Mouse (Mus musculus): ENCODE measurements around the gene Gm4450. TPM values are rescaled to one million over a fixed set of nuclear protein-coding genes. Genes with fewer than 3 reads are reported as not detected.
"Not testable (repeated sequence)": the region's sequence is repeated elsewhere in the genome, so short reads cannot be mapped to it uniquely, and the experiment has no call there.

Gm4450 gene
- total RNA-seq, 1 experiment from 2014 or later: not detected

DNA sequence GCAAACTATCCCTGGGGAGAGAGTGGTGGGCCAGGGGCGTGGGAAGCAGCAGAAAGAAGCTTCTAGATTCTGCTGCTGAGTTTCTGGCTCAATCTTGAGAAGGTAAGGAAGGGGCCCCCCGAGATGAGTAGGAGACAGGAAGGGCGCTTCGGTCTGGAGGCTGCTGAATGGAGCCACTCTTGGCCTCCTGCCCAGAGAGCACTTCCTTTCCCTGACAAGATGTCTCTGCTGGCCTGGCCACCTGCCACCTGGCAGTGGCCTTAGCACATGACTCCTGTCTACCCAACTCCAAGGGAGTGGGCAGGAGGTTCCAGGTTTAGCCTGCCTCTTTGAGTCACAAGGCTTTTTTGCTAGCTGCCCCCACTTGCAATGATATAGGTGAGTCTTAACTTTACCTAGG is 39.6 kb downstream of the Gm4450 start:
- peak; percentile 85 for DNase-seq

DNA sequence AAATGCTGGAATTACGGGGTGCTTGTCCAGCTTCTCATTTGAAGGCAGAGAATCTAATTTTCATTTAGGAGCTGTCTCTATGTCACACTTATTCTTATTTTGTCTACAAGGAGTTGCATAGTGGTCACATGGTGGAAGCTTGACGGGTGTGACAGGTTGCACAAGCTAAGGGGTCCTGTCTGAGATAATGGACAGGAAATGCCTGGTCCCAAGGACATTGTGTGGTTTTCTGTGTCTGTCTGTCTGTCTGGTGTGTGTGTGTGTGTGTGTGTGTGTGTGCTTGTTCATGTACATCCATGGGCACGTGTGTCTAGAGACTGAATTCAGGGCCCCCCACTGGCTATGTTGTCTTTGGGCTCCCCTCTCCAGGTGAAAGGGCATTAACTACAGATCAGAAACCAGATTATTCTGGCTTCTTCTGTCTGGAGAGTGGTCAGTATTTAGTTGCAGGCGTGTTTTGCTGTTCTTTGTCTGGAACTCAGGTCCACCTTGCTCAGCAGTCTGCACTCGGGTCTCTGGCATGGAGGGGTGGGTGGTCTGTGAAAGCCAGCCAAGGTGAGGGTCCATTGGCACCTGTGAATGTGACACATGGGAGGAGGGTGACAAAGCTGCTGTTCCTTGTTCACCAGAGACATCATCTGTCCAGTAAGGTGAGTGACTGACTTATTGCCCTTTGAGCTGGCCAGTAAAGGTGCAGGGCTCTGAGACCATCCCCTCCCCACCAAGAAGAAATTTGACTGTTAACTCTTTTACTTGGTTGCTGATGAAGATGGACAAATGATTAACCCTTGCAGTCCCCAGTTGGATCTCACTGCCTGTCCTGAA is 40.3 kb downstream of the Gm4450 start:
- no peak for DNase-seq

DNA sequence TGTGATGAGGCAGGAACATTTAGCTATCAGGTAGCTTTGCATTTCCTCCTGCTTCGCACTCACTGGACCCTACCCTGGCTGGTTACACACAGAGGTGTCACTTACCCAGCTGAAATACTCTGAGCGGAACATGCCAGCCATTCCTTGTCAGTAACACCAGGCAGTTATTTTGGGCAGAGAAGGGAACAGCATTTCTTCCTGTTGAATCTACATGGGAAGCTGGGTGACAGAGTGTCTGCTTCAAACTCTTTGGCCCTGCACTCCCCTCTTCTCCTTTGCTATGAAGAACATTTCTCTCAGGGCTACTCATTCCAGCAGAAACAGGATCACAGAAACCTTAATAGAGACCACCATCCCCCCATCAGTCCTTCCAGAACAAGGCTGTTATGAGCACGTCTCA is 42.6 kb downstream of the Gm4450 start:
- no peak for DNase-seq

DNA sequence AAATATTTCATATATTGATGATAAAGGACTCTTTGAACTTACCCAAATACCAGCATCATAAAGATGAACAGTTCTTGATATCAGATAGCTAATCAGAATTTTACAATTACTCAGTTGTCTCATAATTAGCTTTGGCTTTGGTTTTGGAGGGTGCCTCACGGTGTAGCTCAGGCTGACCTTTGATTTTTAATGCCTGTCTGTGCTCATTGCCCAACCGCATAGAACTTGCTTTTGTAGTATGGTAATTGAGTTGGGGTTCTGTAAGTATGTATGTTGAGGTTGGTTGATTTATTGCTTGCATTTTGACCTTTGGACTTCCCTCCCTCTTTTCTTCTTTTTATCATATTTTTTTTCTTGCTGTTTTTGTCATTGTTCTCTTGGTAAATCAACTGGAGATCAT is 43.2 kb downstream of the Gm4450 start:
- DNase-seq: no peak

DNA sequence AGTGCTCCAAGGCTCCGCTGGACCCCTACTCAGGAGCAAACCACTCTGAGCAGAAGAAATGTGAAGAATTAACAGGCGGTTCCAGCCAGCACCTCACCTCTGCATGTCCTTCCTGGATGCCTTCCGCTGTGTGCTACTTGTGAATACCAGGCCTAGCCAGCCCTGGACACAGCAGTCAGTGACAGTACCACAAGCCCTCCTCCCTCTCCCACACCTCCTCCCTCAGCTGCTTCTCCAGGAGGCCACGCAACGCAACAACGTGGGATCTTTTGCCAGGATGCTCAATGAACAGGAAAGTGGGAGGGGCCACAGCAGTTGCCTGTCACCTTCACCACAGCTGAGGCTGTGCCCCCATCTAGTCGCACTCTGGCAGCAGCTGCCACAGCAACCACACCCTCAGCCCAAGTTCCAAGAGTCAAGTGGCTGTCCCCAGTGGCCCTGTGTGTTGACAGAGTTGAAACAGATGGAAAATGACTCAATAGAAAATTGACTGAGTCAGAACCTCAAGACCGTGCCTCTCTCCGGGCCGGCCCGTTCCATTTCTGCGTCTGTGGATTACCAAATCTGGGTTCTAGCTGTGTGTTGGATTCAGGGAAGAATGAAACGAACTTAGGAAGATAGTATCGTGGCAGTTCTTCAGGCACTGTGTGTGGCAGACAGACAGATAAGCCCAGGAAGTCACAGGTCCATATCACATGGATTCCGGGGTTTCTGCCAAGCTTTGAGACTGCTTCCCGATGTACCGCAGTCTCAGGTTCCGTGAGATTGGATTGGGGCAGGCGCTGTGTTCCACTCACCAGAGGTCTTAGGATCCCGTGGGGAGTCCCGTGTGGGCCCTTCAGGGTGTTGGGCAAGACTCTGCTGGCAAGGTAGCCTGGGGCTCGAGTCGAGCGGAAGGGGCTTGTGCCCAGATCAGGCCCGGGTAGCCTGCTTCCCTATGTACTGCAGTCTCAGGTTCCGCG is 46.0 kb downstream of the Gm4450 start:
- DNase-seq: not testable (repeated sequence)

- DNase-seq: not testable (repeated sequence)
These were observed 49.6 kb downstream of the Gm4450 start for GRCm38 (mm10) chr3:98407261-98407780.

DNA sequence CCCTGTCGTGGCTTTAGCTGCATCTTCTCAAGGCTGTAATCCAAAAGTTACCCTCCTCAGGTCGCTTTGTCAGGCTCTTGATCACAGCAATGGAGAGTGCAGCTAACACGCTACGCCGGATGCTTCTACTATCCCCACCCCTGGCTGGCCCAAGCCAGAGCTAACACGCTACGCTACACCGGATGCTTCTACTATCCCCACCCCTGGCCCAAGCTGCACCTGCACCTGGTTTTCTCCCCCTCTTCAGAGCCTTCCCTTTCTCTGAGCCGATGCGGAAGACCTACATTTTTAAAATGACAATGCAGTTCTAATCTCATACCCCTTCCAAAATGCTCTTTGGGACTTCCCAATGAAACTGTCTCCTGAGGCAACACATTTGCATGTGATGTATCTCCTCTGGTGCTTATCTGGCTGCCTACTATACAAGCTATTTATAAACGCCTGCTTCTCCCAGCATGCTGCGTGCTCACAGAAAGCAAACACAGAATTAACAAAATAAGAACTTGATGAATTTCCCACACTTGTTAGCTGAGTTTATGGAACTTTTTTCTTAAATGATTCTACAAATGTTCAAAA is 50.3 kb downstream of the Gm4450 start:
- DNase-seq: not testable (repeated sequence)

DNA sequence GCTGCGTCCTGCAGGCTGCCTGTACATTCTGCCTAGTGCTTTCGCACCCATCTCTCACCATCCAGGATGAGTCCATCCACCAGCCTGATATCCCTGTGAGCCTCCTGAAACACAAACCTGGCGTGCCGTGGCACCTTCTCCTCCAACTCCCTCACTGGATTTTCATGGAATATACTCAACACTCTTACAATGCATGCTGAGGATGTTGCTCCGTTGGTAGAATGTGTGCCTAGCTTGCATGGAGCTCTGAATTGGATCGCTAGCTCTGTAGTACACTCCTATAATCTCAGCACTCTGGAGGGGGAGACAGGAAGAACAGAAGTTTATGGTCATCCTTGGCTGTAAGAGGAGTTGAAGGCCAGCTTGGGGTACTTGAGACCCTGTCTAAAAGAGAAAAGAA is 51.0 kb downstream of the Gm4450 start:
- DNase-seq: not testable (repeated sequence)

DNA sequence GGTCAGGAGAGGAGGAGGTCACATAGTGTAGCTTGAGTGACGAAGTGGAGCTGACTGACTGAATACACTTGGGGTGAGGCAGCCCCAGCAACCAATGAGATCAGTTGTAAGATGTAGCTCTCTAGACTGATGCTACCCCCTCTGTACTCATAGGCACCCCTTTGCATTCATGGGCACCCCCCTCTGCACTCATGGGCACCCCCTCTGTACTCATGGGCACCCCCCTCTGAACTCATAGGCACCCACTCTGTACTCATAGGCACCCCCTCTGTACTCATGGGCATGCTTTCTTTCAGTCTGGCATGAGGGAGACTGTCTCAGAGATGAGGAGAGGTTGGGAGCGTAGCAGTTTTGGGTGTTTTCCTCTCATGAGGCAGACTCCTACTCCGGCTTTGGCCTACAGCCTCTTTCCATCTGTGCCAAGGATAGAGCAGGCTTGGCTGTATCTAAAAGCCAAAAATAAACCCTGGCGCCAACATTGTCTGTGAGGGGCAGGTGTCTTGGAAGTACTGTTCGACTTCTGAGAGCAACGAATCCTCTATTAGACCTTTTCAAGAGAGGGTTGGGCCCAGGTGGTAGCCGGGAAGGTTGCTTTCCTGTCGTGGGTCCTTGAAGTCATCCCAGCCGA is 52.5 kb downstream of the Gm4450 start:
- DNase-seq: not testable (repeated sequence)

Other genes starting within 250 kb of the Gm4450 start
- not detected in 2 replicates for gene Reg4, start 235.0 kb downstream of the Gm4450 start, total RNA-seq (2021)
- 6.0 and 18.1 TPM in 2 replicates for gene Hmgcs2, start 176.7 kb downstream of the Gm4450 start, total RNA-seq (2021)
- gene Phgdh, start 117.1 kb downstream of the Gm4450 start, total RNA-seq (2021): 15.4 and 17.6 TPM in 2 replicates
- 6.1 and 6.2 TPM in 2 replicates for gene Zfp697, start 74.7 kb downstream of the Gm4450 start, total RNA-seq (2021)
- gene Hsd3b4, start 53.4 kb upstream of the Gm4450 start, total RNA-seq (2021): not detected in 2 replicates
- gene Gm10681, start 131.7 kb upstream of the Gm4450 start, total RNA-seq (2021): not detected in 2 replicates
- gene Hsd3b5, start 173.1 kb upstream of the Gm4450 start, total RNA-seq (2021): not detected in 2 replicates